Mouse (Mus musculus) E14TG2a.4 (cell line): ENCODE results near the gene Elf5.
A peak's percentile ranks its signal among the peaks of the same experiment; 100 is the strongest.

Source experiments
- H3K27me3 ChIP-seq: 2 replicates; pipeline ENCODE4 v1.6.1; 2014; ENCODE audit warnings: low read length, control low read depth; ENCODE audit not compliant: insufficient read depth
- H3K36me3 ChIP-seq: 2 replicates; pipeline ENCODE4 v1.6.1; 2014; ENCODE audit warnings: low read length, control low read depth; ENCODE audit not compliant: insufficient read depth
- H3K4me1 ChIP-seq: replicated peaks from 2 replicates; pipeline ENCODE4 v1.6.1; 2014; ENCODE audit warnings: low read depth, low read length, control low read depth
- H3K4me3 ChIP-seq: replicated peaks from 2 replicates; pipeline ENCODE4 v1.5.1; 2014; ENCODE audit warnings: mild to moderate bottlenecking, low read length
- H3K9me3 ChIP-seq: 2 replicates; pipeline ENCODE4 v1.6.1; 2014; ENCODE audit warnings: low read length, control low read depth
- CTCF ChIP-seq: conservative IDR thresholded peaks from 2 replicates; pipeline ENCODE4 v1.5.1; 2014; ENCODE audit warnings: low read length
- NANOG ChIP-seq: IDR thresholded peaks from 2 replicates; pipeline ENCODE4 v1.6.1; 2014; ENCODE audit warnings: borderline replicate concordance, low read length, mixed read lengths
- POU5F1 ChIP-seq: IDR thresholded peaks from 2 replicates; pipeline ENCODE4 v1.6.1; 2014; ENCODE audit warnings: low read length, borderline replicate concordance

Elf5 gene

DNA sequence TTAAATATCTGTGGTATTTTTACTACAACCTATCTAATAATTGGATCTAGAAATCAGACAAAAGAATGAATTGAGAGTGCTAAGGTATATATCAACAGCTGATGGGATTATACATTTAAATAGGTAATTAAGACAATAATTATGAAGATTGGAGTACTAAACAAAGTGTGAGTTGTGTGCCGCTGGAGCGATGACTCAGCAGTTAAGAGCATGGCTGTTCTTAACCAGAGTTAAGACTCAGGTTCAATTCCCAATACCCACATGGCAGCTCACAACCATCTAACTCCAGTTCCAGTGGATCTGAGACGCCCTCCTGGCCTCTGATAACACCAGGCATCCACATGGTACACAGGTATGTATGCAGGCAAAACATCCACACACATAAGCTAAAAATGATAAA, 61.9 kb downstream of the Elf5 start:
- Histone ChIP-seq H3K27me3 (no peaks in the 10 kb centered on the region), H3K4me1 (no peaks in the 10 kb centered on the region)

DNA sequence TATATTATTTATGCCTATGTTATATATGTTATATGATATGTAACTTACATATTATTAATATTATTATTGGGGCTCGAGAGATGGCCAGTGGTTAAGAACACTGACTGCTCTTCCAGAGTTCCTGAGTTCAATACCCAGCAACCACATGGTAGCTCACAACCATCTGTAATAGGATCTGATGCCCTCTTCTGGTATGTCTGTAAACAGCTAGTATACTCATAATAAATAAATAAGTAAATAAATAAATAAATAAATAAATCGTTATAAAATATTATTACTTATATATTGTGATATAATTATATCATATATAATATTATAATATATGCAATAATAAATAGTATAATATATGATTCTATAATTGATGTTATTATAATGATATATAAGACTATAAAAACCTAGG, 64.7 kb downstream of the Elf5 start:
- no peak for TF ChIP-seq POU5F1
- TF ChIP-seq CTCF: no peak
- no peak for TF ChIP-seq NANOG
- no peaks in the 10 kb centered on the region for H3K27me3 ChIP-seq
- H3K4me3 ChIP-seq: no peak overlapping the region
- H3K4me1 ChIP-seq: peaks cover 18% of the 10 kb centered on the region
- H3K9me3 ChIP-seq: no peaks in the 10 kb centered on the region
- H3K36me3 ChIP-seq: peaks cover 36% of the 10 kb centered on the region

More for the DNA sequence above, 61.9 kb downstream of the Elf5 start:
- Histone ChIP-seq H3K36me3 (peaks cover 64% of the 10 kb centered on the region), H3K4me3 (no peak overlapping the region), H3K9me3 (no peaks in the 10 kb centered on the region)
- TF ChIP-seq CTCF (no peak), NANOG (no peak), POU5F1 (no peak)

DNA sequence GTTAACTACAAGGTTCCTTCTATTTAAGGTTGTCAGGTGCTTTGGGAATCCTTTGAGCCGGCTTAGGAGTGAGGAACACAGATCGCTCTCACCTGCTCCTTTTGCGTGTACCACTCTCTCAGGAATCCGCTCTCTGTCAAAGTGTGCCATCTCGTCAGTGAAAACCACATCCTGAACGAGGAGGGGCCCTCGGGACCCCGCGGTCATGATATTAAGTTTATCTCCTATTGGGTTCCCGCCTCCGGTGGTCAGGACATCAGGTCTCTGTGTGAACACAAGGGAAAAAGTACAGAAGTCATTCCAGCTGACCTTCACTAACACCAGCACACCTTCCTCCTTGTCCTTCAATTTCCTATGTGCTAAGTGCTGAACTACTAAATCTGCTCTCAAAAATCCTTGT, 65.2 kb downstream of the Elf5 start:
- H3K9me3 ChIP-seq: no peaks in the 10 kb centered on the region
- no peaks in the 10 kb centered on the region for H3K27me3 ChIP-seq
- no peak for TF ChIP-seq CTCF
- H3K36me3 ChIP-seq: peaks cover 35% of the 10 kb centered on the region
- H3K4me3 ChIP-seq: no peak overlapping the region
- peaks cover 18% of the 10 kb centered on the region for H3K4me1 ChIP-seq

DNA sequence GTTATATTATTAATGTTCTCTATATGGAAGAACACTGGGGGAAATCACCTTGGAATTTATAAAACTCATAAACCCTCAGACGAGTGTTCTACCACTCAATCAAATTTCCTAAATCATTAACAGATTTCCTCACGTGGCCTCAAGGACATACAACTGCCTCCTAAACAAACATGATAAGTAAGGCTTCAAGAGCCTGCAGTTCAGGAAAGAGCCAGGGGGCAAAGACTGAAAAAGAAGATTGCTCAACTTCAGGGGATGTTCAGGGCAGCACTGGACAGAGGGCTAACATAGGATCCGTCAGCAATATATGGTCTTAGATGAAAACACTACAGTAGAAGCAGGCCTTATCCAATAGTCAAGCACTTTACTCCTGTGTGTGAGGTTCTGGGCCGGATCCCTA, 66.0 kb downstream of the Elf5 start:
- Histone ChIP-seq H3K27me3 (no peaks in the 10 kb centered on the region), H3K4me1 (peaks cover 18% of the 10 kb centered on the region), H3K4me3 (no peak overlapping the region), H3K36me3 (peaks cover 40% of the 10 kb centered on the region), H3K9me3 (no peaks in the 10 kb centered on the region)
- TF ChIP-seq NANOG: no peak
- no peak for TF ChIP-seq POU5F1
- no peak for TF ChIP-seq CTCF

DNA sequence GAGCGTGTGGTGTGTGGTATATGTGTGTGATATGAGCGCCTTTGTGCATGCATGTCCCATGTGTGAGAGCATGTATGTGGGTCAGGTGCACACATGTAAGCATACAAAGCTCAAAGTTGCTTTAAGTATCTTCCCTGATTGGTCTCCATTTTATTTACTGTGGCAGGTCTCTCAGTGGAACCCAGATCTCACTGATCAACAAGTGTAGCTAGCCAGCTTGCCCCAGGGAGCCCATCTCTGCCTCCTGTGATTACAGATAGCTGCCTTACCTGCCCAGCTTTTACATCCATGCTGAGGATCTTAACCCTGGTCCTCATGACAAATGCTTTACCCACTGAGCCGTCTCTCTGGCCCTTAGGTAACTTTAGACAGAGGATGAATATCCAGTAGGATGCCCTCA, 66.8 kb downstream of the Elf5 start:
- H3K27me3 ChIP-seq: no peaks in the 10 kb centered on the region
- H3K36me3 ChIP-seq: peaks cover 35% of the 10 kb centered on the region
- no peaks in the 10 kb centered on the region for H3K9me3 ChIP-seq
- peaks cover 18% of the 10 kb centered on the region for H3K4me1 ChIP-seq
- H3K4me3 ChIP-seq: no peak overlapping the region
- TF ChIP-seq POU5F1: no peak
- no peak for TF ChIP-seq NANOG
- TF ChIP-seq CTCF: no peak

DNA sequence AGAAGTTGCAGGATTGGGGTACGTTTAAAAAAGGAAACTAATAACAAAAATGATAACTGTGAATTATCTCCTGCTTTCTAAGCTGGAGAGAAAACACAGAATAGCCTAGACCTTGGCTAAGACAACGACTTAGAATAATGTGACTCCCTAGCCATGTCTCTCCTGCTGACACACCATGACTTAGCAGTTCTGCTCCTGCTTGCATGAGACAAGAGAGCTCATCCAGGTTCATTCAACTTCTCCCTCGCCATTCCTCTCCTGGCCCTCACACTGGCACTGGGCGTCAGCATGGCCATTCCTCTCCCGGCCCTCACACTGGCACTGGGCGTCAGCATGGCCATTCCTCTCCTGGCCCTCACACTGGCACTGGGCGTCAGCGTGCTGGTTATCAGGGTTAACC, 68.8 kb downstream of the Elf5 start:
- H3K4me1 ChIP-seq: peaks cover 27% of the 10 kb centered on the region
- H3K9me3 ChIP-seq: no peaks in the 10 kb centered on the region
- TF ChIP-seq NANOG (no peak), CTCF (no peak)

DNA sequence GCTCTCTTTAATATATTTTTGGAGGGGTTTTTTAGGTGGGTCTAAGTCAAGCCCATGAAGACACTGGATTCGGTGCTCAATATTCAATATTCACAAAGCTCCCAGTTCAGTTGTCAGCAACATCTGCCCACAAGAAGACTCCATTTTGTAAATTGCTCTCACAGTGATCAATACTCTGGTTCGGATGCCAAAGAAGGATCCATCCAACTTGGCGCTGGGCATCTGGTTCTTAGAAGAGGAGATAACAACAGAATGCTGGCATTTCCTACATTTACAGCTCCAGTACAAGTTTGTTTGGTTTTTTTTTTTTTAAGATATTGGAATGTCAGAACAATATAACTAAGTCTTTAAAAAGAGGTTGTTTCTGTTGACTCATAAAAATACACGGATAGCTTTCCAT, 69.4 kb downstream of the Elf5 start:
- TF ChIP-seq NANOG: no peak
- TF ChIP-seq CTCF: no peak
- TF ChIP-seq POU5F1: no peak
- no peaks in the 10 kb centered on the region for H3K9me3 ChIP-seq
- H3K27me3 ChIP-seq: no peaks in the 10 kb centered on the region
- H3K4me1 ChIP-seq: peaks cover 31% of the 10 kb centered on the region
- no peak overlapping the region for H3K4me3 ChIP-seq
- peaks cover 10% of the 10 kb centered on the region for H3K36me3 ChIP-seq

More for the DNA sequence above, 68.8 kb downstream of the Elf5 start:
- Histone ChIP-seq H3K27me3 (no peaks in the 10 kb centered on the region), H3K4me3 (no peak overlapping the region), H3K36me3 (peaks cover 16% of the 10 kb centered on the region)

DNA sequence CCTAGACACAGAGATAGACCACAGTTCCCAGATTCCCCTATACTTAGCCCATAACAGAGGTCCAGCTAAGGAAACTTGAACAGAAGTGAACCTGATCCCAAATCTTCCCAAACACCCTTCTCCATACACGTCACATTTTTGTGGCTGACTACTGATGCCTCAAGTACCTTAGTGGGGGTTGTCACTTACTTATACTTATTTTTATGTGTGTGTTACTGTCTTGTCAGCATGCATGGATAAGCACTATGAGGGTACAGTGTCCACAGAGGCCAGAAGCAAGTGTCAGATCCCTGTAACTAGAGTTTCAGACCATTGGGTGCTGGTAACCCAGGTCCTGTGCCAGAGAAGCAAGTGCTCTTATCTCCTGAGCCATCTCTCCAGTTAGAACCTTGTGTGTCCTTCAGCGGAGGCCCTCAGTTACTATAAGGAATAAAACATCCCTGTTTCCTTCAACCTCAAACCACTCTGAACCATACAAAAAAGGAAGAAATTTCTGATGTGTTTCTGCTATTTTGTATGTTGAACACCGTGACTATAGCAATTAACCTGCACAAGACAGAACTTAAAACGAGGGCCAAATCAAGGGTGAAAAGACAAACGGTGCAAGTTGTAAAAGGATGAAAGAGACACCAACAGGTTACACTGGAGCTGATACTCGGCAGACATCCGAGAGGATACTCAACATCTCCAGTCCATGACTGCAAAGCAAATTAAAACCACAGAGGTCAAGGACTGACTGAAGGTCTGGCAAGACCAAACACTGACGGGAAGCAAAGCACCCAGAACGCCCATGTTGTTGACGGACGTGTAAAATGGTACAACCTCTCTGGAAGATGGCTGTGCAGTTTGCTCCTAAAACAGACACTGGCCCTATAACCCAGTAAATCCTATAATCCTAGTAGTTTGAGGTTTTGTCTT, 70.1 kb downstream of the Elf5 start:
- peaks cover 31% of the 10 kb centered on the region for H3K4me1 ChIP-seq
- no peaks in the 10 kb centered on the region for H3K9me3 ChIP-seq
- peaks cover 9% of the 10 kb centered on the region; the same call in 1 of the 2 replicates for H3K36me3 ChIP-seq
- H3K27me3 ChIP-seq: no peaks in the 10 kb centered on the region
- TF ChIP-seq POU5F1: no peak
- TF ChIP-seq NANOG: no peak
- no peak for TF ChIP-seq CTCF
- H3K4me3 ChIP-seq: no peak overlapping the region

DNA sequence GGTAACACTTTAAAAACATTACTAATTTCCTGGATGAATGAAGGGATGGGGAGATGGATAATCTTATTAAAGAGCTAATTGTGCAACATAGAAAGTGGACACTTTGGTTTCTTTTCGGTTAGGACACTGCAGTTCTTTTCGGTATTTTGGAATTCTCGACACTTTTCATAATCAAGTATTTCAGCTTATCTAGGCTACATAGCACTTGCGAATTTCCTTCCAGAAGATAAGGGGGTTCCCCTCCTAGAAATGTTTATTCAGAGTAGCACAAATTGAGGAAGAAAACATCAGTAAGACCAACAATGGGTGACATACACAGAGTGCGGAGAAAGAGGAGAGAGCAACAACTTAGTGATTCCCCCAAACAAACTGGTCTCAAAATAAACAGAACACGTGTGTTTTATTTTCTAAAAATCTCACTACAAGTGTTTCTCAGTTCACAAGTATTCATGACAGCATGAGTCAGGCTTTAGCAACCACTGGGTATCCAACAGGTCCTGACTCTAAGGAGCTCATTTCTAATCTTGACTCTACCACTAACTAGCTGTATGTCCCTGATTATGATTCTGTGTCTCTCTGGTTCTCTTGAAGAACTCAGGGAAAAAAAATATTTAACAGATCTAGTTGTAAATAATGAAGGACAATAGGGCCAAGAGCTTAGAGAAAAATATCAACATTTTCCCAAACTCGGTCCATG, 71.9 kb downstream of the Elf5 start:
- Histone ChIP-seq H3K4me3 (peak overlapping the region; percentile 86), H3K36me3 (peaks cover 9% of the 10 kb centered on the region; the same call in 1 of the 2 replicates), H3K4me1 (peaks cover 31% of the 10 kb centered on the region), H3K9me3 (no peaks in the 10 kb centered on the region), H3K27me3 (0 out of 2 replicates have a peak, but pooled peaks cover 2% of the 10 kb centered on the region)
- TF ChIP-seq NANOG (no peak), POU5F1 (no peak)
